Mouse (Mus musculus) heart, embryonic 15.5 days (tissue): ENCODE data around the gene Iqsec1. TPM values are rescaled to one million over a fixed set of nuclear protein-coding genes. Genes with fewer than 3 reads are reported as not detected.

Source experiments
- ATAC-seq: fragments of 200-750 bp; cut with Nextera tagmentation; replicated peaks from 2 replicates; pipeline ENCODE4 v1.8.0; 2017; ENCODE audit warnings: low read depth, moderate TSS enrichment; ENCODE audit not compliant: insufficient number of reproducible peaks, insufficient read depth, low FRiP score
- H3K27ac ChIP-seq: fragments of 300-500 bp; sonication (generic); 2 replicates; pipeline ENCODE4 v1.5.1; 2015; ENCODE audit warnings: mild to moderate bottlenecking, inconsistent platforms
- H3K27me3 ChIP-seq: fragments of 300-500 bp; sonication (generic); 2 replicates; pipeline ENCODE4 v1.6.1; 2015; ENCODE audit warnings: inconsistent platforms
- H3K36me3 ChIP-seq: fragments of 300-500 bp; sonication (generic); 2 replicates; pipeline ENCODE4 v1.6.1; 2015; ENCODE audit warnings: mild to moderate bottlenecking, inconsistent platforms
- H3K4me1 ChIP-seq: fragments of 300-500 bp; sonication (generic); replicated peaks from 2 replicates; pipeline ENCODE4 v1.6.1; 2015; ENCODE audit warnings: inconsistent platforms
- H3K4me2 ChIP-seq: fragments of 300-500 bp; sonication (generic); 2 replicates; pipeline ENCODE4 v1.6.1; 2015; ENCODE audit warnings: inconsistent platforms, mild to moderate bottlenecking, moderate library complexity
- H3K4me3 ChIP-seq: fragments of 300-500 bp; sonication (generic); 2 replicates; pipeline ENCODE4 v1.5.1; 2015; ENCODE audit warnings: mild to moderate bottlenecking, inconsistent platforms
- H3K9ac ChIP-seq: fragments of 300-500 bp; sonication (generic); 2 replicates; pipeline ENCODE4 v1.6.1; 2015; ENCODE audit warnings: mild to moderate bottlenecking, inconsistent platforms
- H3K9me3 ChIP-seq: fragments of 300-500 bp; sonication (generic); replicated peaks from 2 replicates; pipeline ENCODE4 v1.6.1; 2016; ENCODE audit warnings: inconsistent platforms
- WGBS: fragments of 180-500 bp; shearing (Covaris S2); methylation state at CpG from one replicate; pipeline ENCODE4 v1.1.7; 2015; ENCODE audit warnings: mixed read lengths; 5-methylcytosine and 5-hydroxymethylcytosine counted together
- polyA plus RNA-seq: library from polyadenylated mRNA; unstranded; fragments of >200 nt; fragmentation: Nextera tagmentation; extraction: Ambion mirVana; gene quantifications from 2 replicates; pipeline ENCODE4 v1.2.1, GENCODE M21; 2015

Iqsec1 gene
- polyA plus RNA-seq, 1 experiment from 2014 or later, result 12.3 TPM

GRCm38 (mm10) chr6:90780532-90780931 is 208.0 kb downstream of the Iqsec1 start:
- Histone ChIP-seq H3K9me3 (no peaks in the 10 kb centered on the region), H3K9ac (no peak overlapping the region), H3K27me3 (no peaks in the 10 kb centered on the region), H3K4me2 (no peak overlapping the region), H3K36me3 (no peaks in the 10 kb centered on the region), H3K27ac (no peak overlapping the region), H3K4me1 (peaks cover 38% of the 10 kb centered on the region), H3K4me3 (no peak overlapping the region)
- ATAC-seq, result no peak
- 53% methylated on average over 2 of the region's 2 CpGs for WGBS

GRCm38 (mm10) chr6:90778841-90779240 is 209.6 kb downstream of the Iqsec1 start:
- Histone ChIP-seq H3K9ac (no peak overlapping the region), H3K4me2 (no peak overlapping the region), H3K27ac (no peak overlapping the region), H3K4me3 (no peak overlapping the region), H3K4me1 (peaks cover 43% of the 10 kb centered on the region), H3K36me3 (no peaks in the 10 kb centered on the region), H3K9me3 (no peaks in the 10 kb centered on the region), H3K27me3 (no peaks in the 10 kb centered on the region)
- WGBS, result 69% methylated on average over 6 of the region's 6 CpGs
- no peak for ATAC-seq

GRCm38 (mm10) chr6:90777302-90777701 is 211.2 kb downstream of the Iqsec1 start:
- no peaks in the 10 kb centered on the region for H3K9me3 ChIP-seq
- ATAC-seq, result no peak
- 39% methylated on average over 1 of the region's 1 CpGs for WGBS

GRCm38 (mm10) chr6:90775606-90776005 is 212.9 kb downstream of the Iqsec1 start:
- Histone ChIP-seq H3K36me3 (no peaks in the 10 kb centered on the region), H3K4me1 (peaks cover 30% of the 10 kb centered on the region), H3K9ac (no peak overlapping the region), H3K4me3 (no peak overlapping the region), H3K27ac (no peak overlapping the region), H3K27me3 (no peaks in the 10 kb centered on the region), H3K4me2 (no peak overlapping the region), H3K9me3 (no peaks in the 10 kb centered on the region)
- 88% methylated on average over 1 of the region's 1 CpGs for WGBS
- ATAC-seq, result no peak

More at GRCm38 (mm10) chr6:90777302-90777701, 211.2 kb downstream of the Iqsec1 start:
- peaks cover 41% of the 10 kb centered on the region for H3K4me1 ChIP-seq
- no peak overlapping the region for H3K4me2 ChIP-seq
- no peaks in the 10 kb centered on the region for H3K36me3 ChIP-seq
- H3K27me3 ChIP-seq, result no peaks in the 10 kb centered on the region
- no peak overlapping the region for H3K9ac ChIP-seq
- H3K4me3 ChIP-seq, result no peak overlapping the region
- H3K27ac ChIP-seq, result 0 out of 2 replicates have a peak overlapping the region, but pooled peaks have one; percentile 40

- ATAC-seq, result 0 out of 2 replicates have a peak, but pooled peaks have one; percentile 12
Measured at GRCm38 (mm10) chr6:90773811-90774233, 214.7 kb downstream of the Iqsec1 start.

DNA sequence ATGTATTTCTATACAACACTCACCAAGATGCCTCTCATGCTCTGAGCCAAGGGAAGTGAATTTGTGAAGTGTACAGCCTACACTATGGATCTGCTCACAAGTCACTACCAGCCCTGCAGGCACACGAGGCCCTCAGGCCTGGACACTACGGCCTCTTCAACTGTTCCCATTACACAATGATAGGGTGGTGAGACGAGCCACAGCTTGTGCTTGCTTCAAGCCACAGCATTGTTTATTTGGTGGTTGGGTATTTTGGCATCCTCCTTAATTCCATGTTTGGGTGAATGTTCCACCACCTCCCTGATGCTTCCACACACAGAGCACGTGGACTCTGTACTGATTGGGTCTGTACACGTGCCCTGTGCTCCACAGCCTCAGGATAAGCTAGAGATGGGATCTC is 216.4 kb downstream of the Iqsec1 start:
- Histone ChIP-seq H3K9me3 (no peaks in the 10 kb centered on the region), H3K27me3 (no peaks in the 10 kb centered on the region), H3K4me1 (peaks cover 19% of the 10 kb centered on the region), H3K36me3 (no peaks in the 10 kb centered on the region), H3K27ac (no peak overlapping the region), H3K4me2 (no peak overlapping the region), H3K4me3 (no peak overlapping the region), H3K9ac (no peak overlapping the region)
- no peak for ATAC-seq
- 83% methylated on average over 5 of the region's 5 CpGs for WGBS

More at GRCm38 (mm10) chr6:90773811-90774233, 214.7 kb downstream of the Iqsec1 start:
- Histone ChIP-seq H3K4me1 (peaks cover 20% of the 10 kb centered on the region), H3K36me3 (no peaks in the 10 kb centered on the region), H3K4me3 (no peak overlapping the region), H3K9ac (no peak overlapping the region), H3K27ac (peak overlapping the region; percentile 45), H3K27me3 (no peaks in the 10 kb centered on the region), H3K9me3 (no peaks in the 10 kb centered on the region), H3K4me2 (no peak overlapping the region)

DNA sequence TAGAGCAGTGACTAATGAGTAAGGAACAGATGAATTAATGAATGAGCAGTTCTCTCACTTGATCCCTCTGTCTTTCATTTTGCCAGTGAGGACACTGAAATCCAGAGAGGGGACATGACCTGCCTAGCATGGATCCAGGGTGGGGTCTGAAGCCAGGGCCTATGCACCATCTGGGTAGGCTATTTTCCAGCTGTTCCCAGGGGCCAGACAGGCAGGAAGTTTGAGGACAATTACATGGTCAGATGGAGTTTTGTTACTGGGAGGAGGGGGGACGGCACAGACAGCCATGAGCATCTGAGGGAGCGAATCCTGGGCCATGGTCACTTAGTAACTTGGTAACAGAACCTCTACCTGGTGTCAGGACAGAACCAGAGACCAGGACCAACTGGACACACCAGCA is 220.0 kb downstream of the Iqsec1 start:
- 73% methylated on average over 2 of the region's 2 CpGs for whole genome bisulfite sequencing
- Histone ChIP-seq H3K4me2 (no peak overlapping the region), H3K9ac (no peak overlapping the region)

GRCm38 (mm10) chr6:90767874-90768273 is 220.6 kb downstream of the Iqsec1 start:
- WGBS, result 82% methylated on average over 1 of the region's 1 CpGs
- no peak for ATAC-seq
- Histone ChIP-seq H3K27ac (no peak overlapping the region), H3K4me1 (peaks cover 25% of the 10 kb centered on the region), H3K4me3 (no peak overlapping the region), H3K4me2 (no peak overlapping the region), H3K27me3 (no peaks in the 10 kb centered on the region), H3K9me3 (no peaks in the 10 kb centered on the region), H3K9ac (no peak overlapping the region), H3K36me3 (no peaks in the 10 kb centered on the region)

More for the DNA sequence above, 220.0 kb downstream of the Iqsec1 start:
- Histone ChIP-seq H3K36me3 (no peaks in the 10 kb centered on the region), H3K4me1 (peaks cover 21% of the 10 kb centered on the region), H3K4me3 (no peak overlapping the region), H3K9me3 (no peaks in the 10 kb centered on the region), H3K27ac (no peak overlapping the region), H3K27me3 (no peaks in the 10 kb centered on the region)
- no peak for ATAC-seq

GRCm38 (mm10) chr6:90764753-90765152 is 223.7 kb downstream of the Iqsec1 start:
- Histone ChIP-seq H3K9ac (0 out of 2 replicates have a peak overlapping the region, but pooled peaks have one; percentile 22), H3K4me2 (peak overlapping the region; percentile 47; the same call in 1 of the 2 replicates), H3K27me3 (no peaks in the 10 kb centered on the region), H3K27ac (peak overlapping the region; percentile 87), H3K36me3 (no peaks in the 10 kb centered on the region), H3K4me3 (no peak overlapping the region), H3K9me3 (no peaks in the 10 kb centered on the region), H3K4me1 (peaks cover 49% of the 10 kb centered on the region)
- WGBS, result 78% methylated on average over 2 of the region's 2 CpGs
- ATAC-seq, result no peak

- ATAC-seq, result peak; percentile 91
- Histone ChIP-seq H3K4me1 (peaks cover 53% of the 10 kb centered on the region), H3K9ac (peak overlapping the region; percentile 22; the same call in 1 of the 2 replicates), H3K4me2 (peak overlapping the region; percentile 47), H3K27ac (peak overlapping the region; percentile 87), H3K36me3 (no peaks in the 10 kb centered on the region), H3K4me3 (peak overlapping the region; percentile 5), H3K9me3 (no peaks in the 10 kb centered on the region), H3K27me3 (no peaks in the 10 kb centered on the region)
- WGBS, result 20% methylated on average over 18 of the region's 18 CpGs
Measured at GRCm38 (mm10) chr6:90763959-90764591, 224.4 kb downstream of the Iqsec1 start.

DNA sequence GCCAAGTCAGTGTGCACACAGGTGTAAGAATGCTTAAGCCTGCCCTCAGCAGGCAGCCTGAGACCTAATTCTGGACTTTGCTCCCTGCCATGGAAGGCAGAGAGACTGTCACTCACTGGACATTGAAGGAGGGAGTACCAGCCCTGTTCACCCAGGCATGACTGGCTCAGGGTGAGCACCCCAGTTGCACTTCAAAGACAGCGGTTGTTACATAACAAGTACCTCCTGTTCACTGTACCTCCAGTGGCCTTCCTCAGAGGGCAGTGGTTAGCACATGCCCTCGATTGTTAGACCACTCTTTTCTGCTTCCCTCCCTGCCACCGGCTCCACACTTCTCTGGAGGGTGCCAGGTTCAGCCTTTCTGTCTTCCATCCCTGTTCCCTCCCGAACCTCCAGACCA is 225.2 kb downstream of the Iqsec1 start:
- 0 out of 2 replicates have a peak overlapping the region, but pooled peaks have one; percentile 22 for H3K9ac ChIP-seq
- peaks cover 51% of the 10 kb centered on the region for H3K4me1 ChIP-seq
- peak overlapping the region; percentile 87 for H3K27ac ChIP-seq
- WGBS, result 68% methylated on average over 4 of the region's 4 CpGs
- H3K9me3 ChIP-seq, result no peaks in the 10 kb centered on the region
- ATAC-seq, result no peak
- peak overlapping the region; percentile 47 for H3K4me2 ChIP-seq
- H3K36me3 ChIP-seq, result no peaks in the 10 kb centered on the region
- no peaks in the 10 kb centered on the region for H3K27me3 ChIP-seq
- peak overlapping the region; percentile 5; the same call in 1 of the 2 replicates for H3K4me3 ChIP-seq
